ENCODE assay signal across 8 mouse cellular contexts in genomic region chr1:82292771-82293170, GRCm38 (mm10). TPM values are rescaled to one million over a fixed set of nuclear protein-coding genes. Genes with fewer than 3 reads are reported as not detected.
DNase-seq lines count a peak whose midpoint lies in the region; ATAC-seq and TF ChIP-seq lines count a peak whose summit lies in the region.

No protein-coding gene starts in this region.

- no peak for TF ChIP-seq EP300 in heart, adult 2 months (IDR thresholded peaks at IDR 0.05; ENCODE audit: insufficient read depth, low read depth, low read length)

- TF ChIP-seq POLR2A in heart, adult 2 months (IDR thresholded peaks at IDR 0.05; ENCODE audit: insufficient read depth, low read depth, low read length) = no peak

- peak overlapping the region; percentile 92 for H3K4me2 ChIP-seq in embryonic facial prominence, embryonic 11.5 days (ENCODE audit: low read depth, low read length)
- H3K4me2 ChIP-seq in intestine, postnatal 0 days (replicated peaks; ENCODE audit: low read depth) = peak overlapping the region; percentile 95
- H3K4me2 ChIP-seq in stomach, embryonic 14.5 days (replicated peaks; ENCODE audit: low read depth, low read length) = peak overlapping the region; percentile 88

- DNase-seq in embryonic facial prominence, embryonic 11.5 days (ENCODE audit: low spot score) = peak; percentile 88
- DNase-seq in heart, adult 2 months = peak; percentile 59 to 61
- DNase-seq in left cerebral cortex, postnatal 4 days = peak; percentile 78
- DNase-seq in midbrain, embryonic 10.5 days (ENCODE audit: low spot score) = peak; percentile 87
- no peak for DNase-seq in adipocyte (ENCODE audit: low spot score)

- intact Hi-C loops in heart, adult 2 months (cut with DNase I) = loop anchor here (1.0 to 10.0 kb wide), 5 partner anchors 141 to 698 kb away; no protein-coding TSS in a partner anchor
- intact Hi-C loops in left cerebral cortex, postnatal 4 days (cut with DNase I) = loop anchor here (2.0 to 10.0 kb wide), 6 partner anchors 140 to 1458 kb away; no protein-coding TSS in a partner anchor

- ATAC-seq in embryonic facial prominence, embryonic 11.5 days (replicated peaks; ENCODE audit: insufficient number of reproducible peaks, low FRiP score, low TSS enrichment, low read depth) = peak; percentile 72
- ATAC-seq in intestine, postnatal 0 days = no peak
- peak; percentile 20; the same call in 1 of the 2 replicates for ATAC-seq in stomach, embryonic 14.5 days (ENCODE audit: insufficient number of reproducible peaks, insufficient read depth, low FRiP score, low read depth)

- H3K4me1 ChIP-seq in brown adipose tissue, adult 24 weeks (ENCODE audit: control insufficient read depth, insufficient read depth, insufficient read length, low read length) = peaks cover 11% of the 10 kb centered on the region
- no peaks in the 10 kb centered on the region for H3K4me1 ChIP-seq in embryonic facial prominence, embryonic 11.5 days (ENCODE audit: control insufficient read depth, insufficient read depth, low read length)
- no peaks in the 10 kb centered on the region; the same call in none of the 2 replicates for H3K4me1 ChIP-seq in heart, adult 2 months (ENCODE audit: control insufficient read depth, insufficient read depth, low read length)
- 0 out of 2 replicates have a peak, but pooled peaks cover 2% of the 10 kb centered on the region for H3K4me1 ChIP-seq in intestine, postnatal 0 days (replicated peaks; ENCODE audit: control insufficient read depth, insufficient read depth, low read length)
- H3K4me1 ChIP-seq in midbrain, embryonic 10.5 days = peaks cover 45% of the 10 kb centered on the region
- peaks cover 25% of the 10 kb centered on the region for H3K4me1 ChIP-seq in stomach, embryonic 14.5 days (ENCODE audit: control insufficient read depth, insufficient read depth, low read length)

- H3K27ac ChIP-seq in brown adipose tissue, adult 24 weeks (replicated peaks; ENCODE audit: low read depth, low read length) = no peak overlapping the region
- H3K27ac ChIP-seq in embryonic facial prominence, embryonic 11.5 days (replicated peaks; ENCODE audit: low read depth, low read length) = no peak overlapping the region
- peak overlapping the region; percentile 82; the same call in 1 of the 2 replicates for H3K27ac ChIP-seq in heart, adult 2 months
- H3K27ac ChIP-seq in intestine, postnatal 0 days (ENCODE audit: low read depth, low read length) = no peak overlapping the region
- no peak overlapping the region for H3K27ac ChIP-seq in midbrain, embryonic 10.5 days (replicated peaks)
- no peak overlapping the region for H3K27ac ChIP-seq in stomach, embryonic 14.5 days (ENCODE audit: low read length)

- peaks cover 4% of the 10 kb centered on the region; the same call in 1 of the 2 replicates for H3K79me2 ChIP-seq in heart, adult 2 months (replicated peaks; ENCODE audit: control insufficient read depth, insufficient read depth, low read length)

- H3K9me3 ChIP-seq in embryonic facial prominence, embryonic 11.5 days (replicated peaks; ENCODE audit: control insufficient read depth, low read length) = no peaks in the 10 kb centered on the region
- H3K9me3 ChIP-seq in intestine, postnatal 0 days (ENCODE audit: control insufficient read depth) = no peaks in the 10 kb centered on the region
- H3K9me3 ChIP-seq in midbrain, embryonic 10.5 days (replicated peaks) = peaks cover 12% of the 10 kb centered on the region
- no peaks in the 10 kb centered on the region for H3K9me3 ChIP-seq in stomach, embryonic 14.5 days (ENCODE audit: control insufficient read depth, low read depth, low read length)

- H3K9ac ChIP-seq in embryonic facial prominence, embryonic 11.5 days (replicated peaks; ENCODE audit: low read length) = no peak overlapping the region; the same call in 1 of the 2 replicates
- no peak overlapping the region for H3K9ac ChIP-seq in heart, adult 2 months (ENCODE audit: low read depth, low read length)
- no peak overlapping the region for H3K9ac ChIP-seq in intestine, postnatal 0 days (ENCODE audit: low read depth, low read length)
- H3K9ac ChIP-seq in stomach, embryonic 14.5 days (replicated peaks; ENCODE audit: low read depth, low read length) = no peak overlapping the region

- H3K27me3 ChIP-seq in embryonic facial prominence, embryonic 11.5 days (ENCODE audit: control insufficient read depth, insufficient read depth, low read length) = no peaks in the 10 kb centered on the region
- 0 out of 2 replicates have a peak, but pooled peaks cover 2% of the 10 kb centered on the region for H3K27me3 ChIP-seq in heart, adult 2 months (ENCODE audit: control insufficient read depth, insufficient read depth, low read length)
- H3K27me3 ChIP-seq in intestine, postnatal 0 days (replicated peaks; ENCODE audit: control insufficient read depth, insufficient read depth, low read length) = peaks cover 35% of the 10 kb centered on the region
- peaks cover 19% of the 10 kb centered on the region for H3K27me3 ChIP-seq in midbrain, embryonic 10.5 days (ENCODE audit: low read depth, poor library complexity, severe bottlenecking)
- no peaks in the 10 kb centered on the region for H3K27me3 ChIP-seq in stomach, embryonic 14.5 days (ENCODE audit: control insufficient read depth, insufficient read depth, low read length)

- under 1% methylated on average over 13 of the region's 13 CpGs for WGBS in embryonic facial prominence, embryonic 11.5 days
- 3% methylated on average over 13 of the region's 13 CpGs for WGBS in heart, adult 2 months
- WGBS in intestine, postnatal 0 days = 1% methylated on average over 13 of the region's 13 CpGs
- 0% methylated on average over 13 of the region's 13 CpGs for WGBS in midbrain, embryonic 10.5 days
- under 1% methylated on average over 13 of the region's 13 CpGs for WGBS in stomach, embryonic 14.5 days

- peaks cover 4% of the 10 kb centered on the region for H3K36me3 ChIP-seq in embryonic facial prominence, embryonic 11.5 days (replicated peaks; ENCODE audit: control insufficient read depth, insufficient read depth, low read depth, low read length)
- H3K36me3 ChIP-seq in heart, adult 2 months (ENCODE audit: control insufficient read depth, insufficient read depth, low read length) = no peaks in the 10 kb centered on the region
- H3K36me3 ChIP-seq in intestine, postnatal 0 days (ENCODE audit: control insufficient read depth, insufficient read depth) = no peaks in the 10 kb centered on the region
- peaks cover 18% of the 10 kb centered on the region for H3K36me3 ChIP-seq in midbrain, embryonic 10.5 days
- peaks cover 6% of the 10 kb centered on the region for H3K36me3 ChIP-seq in stomach, embryonic 14.5 days (ENCODE audit: control insufficient read depth, insufficient read depth, low read length)

- peak overlapping the region; percentile 84 for H3K4me3 ChIP-seq in brown adipose tissue, adult 24 weeks (ENCODE audit: insufficient read depth, low read depth, low read length)
- peak overlapping the region; percentile 73 for H3K4me3 ChIP-seq in embryonic facial prominence, embryonic 11.5 days (ENCODE audit: low read depth, low read length)
- peak overlapping the region; percentile 67 for H3K4me3 ChIP-seq in heart, adult 2 months
- H3K4me3 ChIP-seq in intestine, postnatal 0 days (ENCODE audit: low read depth, low read length) = 0 out of 2 replicates have a peak overlapping the region, but pooled peaks have one; percentile 59
- peak overlapping the region; percentile 81 for H3K4me3 ChIP-seq in midbrain, embryonic 10.5 days
- peak overlapping the region; percentile 70 for H3K4me3 ChIP-seq in stomach, embryonic 14.5 days (ENCODE audit: low read depth, low read length)

- no peak for TF ChIP-seq CTCF in heart, adult 2 months (IDR thresholded peaks at IDR 0.05)
- no peak for TF ChIP-seq CTCF in intestine, postnatal 0 days (IDR thresholded peaks at IDR 0.05; ENCODE audit: low read depth)

RNA-seq across cellular contexts. Expression of gene Irs1, which starts 1.6 kb away (rescaled TPM):
- 10.1 and 11.7 TPM in 2 replicates for polyA plus RNA-seq in brown adipose tissue, adult 24 weeks (2012; ENCODE audit: insufficient read depth, insufficient read length, missing spikeins)
- 7.9 and 8.3 TPM in 2 replicates for polyA plus RNA-seq in embryonic facial prominence, embryonic 11.5 days (2014; fragmentation: Nextera tagmentation; extraction: Ambion mirVana)
- 10 to 100 TPM; 39.9 to 50.0 TPM for total RNA-seq in heart, adult 2 months (2021)
- 10.5 and 15.4 TPM in 2 replicates for polyA plus RNA-seq in heart, adult 2 months (2012; rRNA removed)
- polyA plus RNA-seq in intestine, postnatal 0 days (2015; fragmentation: Nextera tagmentation; extraction: Ambion mirVana) = 0.70 and 0.95 TPM in 2 replicates
- total RNA-seq in left cerebral cortex, postnatal 4 days (2021) = 10 to 100 TPM; 30.5 to 30.8 TPM
- polyA plus RNA-seq in midbrain, embryonic 10.5 days (2016; fragmentation: Nextera tagmentation; extraction: Ambion mirVana) = 7.3 and 8.4 TPM in 2 replicates
- 6.7 TPM in 2 replicates for polyA plus RNA-seq in stomach, embryonic 14.5 days (2014; fragmentation: Nextera tagmentation; extraction: Ambion mirVana)

RNA-seq across cellular contexts. Expression of gene Rhbdd1, which starts 23.5 kb away (rescaled TPM):
- polyA plus RNA-seq in brown adipose tissue, adult 24 weeks (2012; ENCODE audit: insufficient read depth, insufficient read length, missing spikeins) = 8.2 and 11.5 TPM in 2 replicates
- polyA plus RNA-seq in embryonic facial prominence, embryonic 11.5 days (2014; fragmentation: Nextera tagmentation; extraction: Ambion mirVana) = 6.7 and 6.9 TPM in 2 replicates
- total RNA-seq in heart, adult 2 months (2021) = 10 to 100 TPM; 11.2 to 11.3 TPM
- 10.7 and 14.0 TPM in 2 replicates for polyA plus RNA-seq in heart, adult 2 months (2012; rRNA removed)
- 7.4 and 7.5 TPM in 2 replicates for polyA plus RNA-seq in intestine, postnatal 0 days (2015; fragmentation: Nextera tagmentation; extraction: Ambion mirVana)
- 1 to 10 TPM; 3.7 to 3.8 TPM for total RNA-seq in left cerebral cortex, postnatal 4 days (2021)
- polyA plus RNA-seq in midbrain, embryonic 10.5 days (2016; fragmentation: Nextera tagmentation; extraction: Ambion mirVana) = 8.8 and 9.9 TPM in 2 replicates
- 6.2 and 6.6 TPM in 2 replicates for polyA plus RNA-seq in stomach, embryonic 14.5 days (2014; fragmentation: Nextera tagmentation; extraction: Ambion mirVana)

RNA-seq across cellular contexts. Expression of gene Gm9747, which starts 59.9 kb away (rescaled TPM):
- not detected in 2 replicates for polyA plus RNA-seq in brown adipose tissue, adult 24 weeks (2012; ENCODE audit: insufficient read depth, insufficient read length, missing spikeins)
- 31.9 and 35.9 TPM in 2 replicates for polyA plus RNA-seq in embryonic facial prominence, embryonic 11.5 days (2014; fragmentation: Nextera tagmentation; extraction: Ambion mirVana)
- total RNA-seq in heart, adult 2 months (2021) = not detected
- 0.04 TPM in 1 of 2 replicates, not detected in the other for polyA plus RNA-seq in heart, adult 2 months (2012; rRNA removed)
- polyA plus RNA-seq in intestine, postnatal 0 days (2015; fragmentation: Nextera tagmentation; extraction: Ambion mirVana) = 3.6 and 3.8 TPM in 2 replicates
- not detected for total RNA-seq in left cerebral cortex, postnatal 4 days (2021)
- polyA plus RNA-seq in midbrain, embryonic 10.5 days (2016; fragmentation: Nextera tagmentation; extraction: Ambion mirVana) = 21.8 and 22.8 TPM in 2 replicates
- polyA plus RNA-seq in stomach, embryonic 14.5 days (2014; fragmentation: Nextera tagmentation; extraction: Ambion mirVana) = 20.3 and 22.5 TPM in 2 replicates
